Mouse (Mus musculus) retina, adult 2 months (tissue): ENCODE data around the gene Myl12a.
"Not testable (repeated sequence)": the region's sequence is repeated elsewhere in the genome, so short reads cannot be mapped to it uniquely, and the experiment has no call there.

Source experiments
- DNase-seq: peaks from one replicate; pipeline ENCODE4 v3.0.0-alpha.2; 2012; ENCODE audit warnings: low read depth, low spot score

Gene Myl12a

DNA sequence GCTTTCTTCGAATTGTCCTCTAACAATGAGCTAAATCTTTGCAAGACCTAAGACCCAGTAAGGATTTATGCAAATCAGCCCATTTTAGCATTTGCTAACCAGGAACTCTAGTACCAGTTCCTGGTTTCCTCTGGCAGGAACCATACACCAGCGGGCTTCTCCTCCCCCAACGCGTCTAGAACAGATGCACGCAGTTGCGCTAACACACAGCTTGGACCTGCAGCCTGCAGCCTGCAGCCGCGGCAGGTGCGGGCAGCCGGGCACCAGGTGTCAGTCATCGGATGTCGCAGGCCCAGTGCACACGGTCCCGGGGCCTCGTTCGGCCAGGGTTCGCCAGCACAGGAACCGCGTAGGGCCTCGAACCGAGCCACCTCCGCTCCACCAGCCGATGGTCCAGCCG, 12.7 kb downstream of the Myl12a start:
- no peak for DNase-seq

DNA sequence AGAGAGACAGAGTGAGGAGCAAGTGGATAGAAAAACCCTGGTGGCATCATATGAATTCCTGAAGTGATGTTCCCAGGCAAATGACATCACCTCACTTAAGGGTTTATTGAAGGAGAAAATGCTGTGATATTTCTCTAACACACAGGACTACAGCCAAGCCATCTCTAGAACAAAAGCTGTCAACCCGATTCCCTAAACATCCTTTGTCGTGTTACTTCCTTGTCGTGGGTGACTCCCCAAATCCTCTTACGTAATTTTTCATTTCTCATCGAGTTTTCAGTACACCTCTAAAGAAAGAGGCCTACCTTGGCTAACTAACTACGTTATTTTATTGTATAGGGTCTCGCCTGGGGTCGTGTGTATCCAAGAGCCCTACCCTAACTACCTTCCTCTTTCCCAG, 13.2 kb downstream of the Myl12a start:
- no peak for DNase-seq

DNA sequence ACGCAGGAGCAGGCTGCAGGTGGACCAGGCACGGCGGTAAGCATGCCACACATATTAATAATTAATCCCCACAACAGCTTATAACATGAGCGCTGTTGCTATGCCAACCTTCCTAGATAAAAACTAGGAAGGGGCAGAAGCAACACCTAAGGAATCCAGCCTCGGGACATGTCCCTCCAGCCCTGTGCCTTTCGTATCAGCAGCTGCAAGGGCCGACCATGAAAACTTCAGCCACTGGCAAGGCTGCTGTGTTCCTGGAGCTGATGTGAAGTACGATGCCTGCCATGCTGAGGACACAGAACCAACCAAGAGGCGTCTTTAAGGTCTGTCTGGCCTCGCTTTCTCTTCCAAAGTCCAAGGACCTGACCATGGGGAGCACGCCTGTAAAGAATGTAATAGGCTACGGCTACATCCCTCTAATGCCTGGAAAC, 14.3 kb downstream of the Myl12a start:
- no peak for DNase-seq

GRCm38 (mm10) chr17:70986831-70987660, 15.6 kb downstream of the Myl12a start:
- no peak for DNase-seq

GRCm38 (mm10) chr17:70986355-70986740, 16.3 kb downstream of the Myl12a start:
- no peak for DNase-seq

- DNase-seq: no peak
Measured at GRCm38 (mm10) chr17:70985501-70986354, 16.9 kb downstream of the Myl12a start.

DNA sequence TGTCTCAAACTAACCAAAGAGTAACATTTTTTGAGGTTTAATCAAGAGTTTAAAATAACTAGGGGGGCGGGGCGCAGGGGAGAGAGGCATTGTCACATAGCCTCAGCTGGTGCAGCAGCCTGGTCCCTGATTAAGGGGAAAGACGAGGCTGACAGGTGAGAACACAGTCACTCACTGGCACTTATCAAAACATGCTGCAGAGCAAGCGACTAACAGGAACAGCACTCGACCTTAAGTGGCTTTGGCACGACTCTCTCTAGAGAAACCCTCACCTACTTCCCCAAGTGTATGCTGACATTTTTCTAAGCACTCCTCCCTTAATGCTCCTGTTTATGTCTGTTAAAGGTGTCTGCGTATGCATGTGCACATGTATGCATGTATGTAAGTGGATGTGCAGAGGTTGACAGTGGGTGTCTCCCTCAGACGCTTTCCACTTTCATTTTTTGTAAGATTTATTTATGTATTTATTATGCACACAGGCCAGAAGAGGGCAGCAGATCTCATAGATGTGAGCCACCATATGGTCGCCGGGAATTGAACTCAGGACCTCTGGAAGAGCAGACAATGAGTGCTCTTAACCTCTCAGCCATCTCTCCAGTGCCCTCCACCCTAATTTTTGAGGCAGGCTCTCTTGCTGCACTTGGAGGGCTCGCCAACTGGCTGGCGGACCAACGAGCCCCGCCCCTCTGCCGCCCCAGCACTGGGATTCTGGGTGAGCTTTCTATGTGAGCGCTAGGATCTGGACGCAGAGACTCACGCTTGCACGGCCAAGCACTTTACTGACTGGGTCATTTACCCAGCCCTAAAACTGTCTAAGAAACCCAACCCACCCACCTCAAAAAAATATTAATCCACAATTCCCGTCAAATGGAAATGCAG, 23.1 kb downstream of the Myl12a start:
- DNase-seq: no peak

DNA sequence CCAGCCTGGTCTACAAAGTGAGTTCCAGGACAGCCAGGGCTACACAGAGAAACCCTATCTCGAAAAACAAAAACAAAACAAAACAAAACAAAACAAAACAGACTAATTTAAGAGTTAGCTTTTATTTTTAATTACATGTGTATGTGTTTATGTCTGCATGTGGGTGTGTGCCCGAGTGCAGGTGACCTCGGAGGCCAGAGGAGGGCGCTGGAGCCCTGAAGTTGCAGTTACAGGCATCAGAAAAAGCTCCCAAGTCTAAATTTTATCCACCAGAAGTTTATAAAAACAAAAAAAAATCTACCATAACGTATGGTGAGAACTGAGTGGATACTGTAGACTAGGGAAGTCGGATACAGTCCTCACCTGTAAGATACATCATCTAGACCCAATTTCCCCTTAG, 24.9 kb downstream of the Myl12a start:
- DNase-seq: no peak

DNA sequence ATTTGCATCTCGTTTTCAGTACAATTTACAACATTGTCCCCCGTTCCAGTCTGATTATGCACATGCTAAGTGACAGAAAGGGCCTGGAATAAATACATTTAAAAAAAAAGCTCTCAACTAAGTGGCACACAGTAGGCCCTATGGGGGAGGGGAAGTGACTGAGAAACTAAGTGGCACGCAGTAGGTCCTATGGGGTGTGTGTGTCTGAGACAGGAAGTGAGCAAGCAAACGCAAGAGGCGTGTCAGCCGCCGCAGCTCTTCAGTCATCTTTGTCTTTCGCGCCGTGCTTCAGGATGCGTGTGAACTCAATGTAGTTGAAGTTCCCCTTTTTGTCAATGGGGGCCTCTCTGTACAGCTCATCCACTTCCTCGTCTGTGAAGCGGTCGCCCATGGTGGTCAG, 28.6 kb downstream of the Myl12a start:
- DNase-seq: not testable (repeated sequence)

- DNase-seq: no peak
Measured at GRCm38 (mm10) chr17:70973398-70973797, 29.3 kb downstream of the Myl12a start.

DNA sequence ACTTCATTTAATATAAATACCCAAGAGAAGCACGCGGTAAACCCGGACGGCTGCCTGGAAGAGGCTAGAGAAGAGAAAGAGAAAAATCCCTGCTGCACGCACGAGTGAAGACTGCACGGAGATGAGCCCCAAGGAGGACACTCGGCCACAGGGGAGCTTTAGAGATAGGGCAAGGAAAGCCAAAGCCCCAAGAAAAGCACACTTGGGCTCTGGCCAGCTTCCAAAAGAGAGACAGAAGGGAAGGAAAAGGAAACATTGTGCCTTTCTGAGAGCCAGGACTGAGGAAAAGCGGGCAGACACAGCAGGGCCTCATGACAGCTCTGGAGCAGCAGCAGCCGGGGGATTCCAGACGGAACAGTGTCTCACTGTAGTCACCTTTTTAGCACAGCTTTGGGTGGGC, 31.5 kb downstream of the Myl12a start:
- DNase-seq: no peak

GRCm38 (mm10) chr17:70968606-70969191, 34.0 kb downstream of the Myl12a start:
- no peak for DNase-seq

GRCm38 (mm10) chr17:70967646-70968045, 35.0 kb downstream of the Myl12a start:
- DNase-seq: no peak

GRCm38 (mm10) chr17:70967191-70967590, 35.5 kb downstream of the Myl12a start:
- DNase-seq: no peak

DNA sequence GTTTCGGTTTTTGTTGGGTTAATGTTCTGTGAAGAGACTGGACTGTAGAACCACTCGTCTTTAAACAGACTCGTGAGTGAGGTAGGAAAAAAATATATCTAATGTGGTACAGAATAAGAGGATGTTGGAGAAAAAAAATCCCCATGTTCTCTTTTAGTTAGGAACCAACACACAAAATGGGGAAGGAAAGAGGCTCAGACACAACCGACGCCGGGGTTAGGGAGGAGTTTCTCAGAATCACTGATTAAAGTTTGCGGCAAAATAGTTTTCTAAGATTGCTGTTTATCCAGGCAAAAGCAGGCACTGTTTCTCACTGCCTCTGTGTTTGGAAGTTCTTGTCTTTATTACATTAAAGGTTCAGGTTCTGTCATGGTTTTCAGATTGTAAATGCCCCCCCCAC, 36.6 kb downstream of the Myl12a start:
- no peak for DNase-seq

GRCm38 (mm10) chr17:70965281-70965680, 37.4 kb downstream of the Myl12a start:
- DNase-seq: no peak

DNA sequence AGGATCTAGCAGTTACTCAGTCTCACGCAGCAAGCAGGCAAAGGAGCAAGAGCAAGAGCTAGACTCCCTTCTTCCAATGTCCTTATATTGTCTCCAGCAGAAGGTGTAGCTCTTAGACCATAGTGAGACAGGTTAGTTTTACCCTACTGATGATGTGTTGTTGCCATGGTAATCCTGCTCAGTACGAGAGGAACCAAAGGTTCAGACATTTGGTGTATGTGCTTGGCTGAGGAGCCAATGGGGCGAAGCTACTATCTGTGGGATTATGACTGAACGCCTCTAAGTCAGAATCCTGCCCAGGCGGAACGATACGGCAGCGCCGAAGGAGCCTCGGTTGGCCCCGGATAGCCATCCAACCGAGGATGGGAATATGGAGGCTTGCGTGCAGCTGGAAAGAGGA, 39.1 kb downstream of the Myl12a start:
- DNase-seq: peak; percentile 16

DNA sequence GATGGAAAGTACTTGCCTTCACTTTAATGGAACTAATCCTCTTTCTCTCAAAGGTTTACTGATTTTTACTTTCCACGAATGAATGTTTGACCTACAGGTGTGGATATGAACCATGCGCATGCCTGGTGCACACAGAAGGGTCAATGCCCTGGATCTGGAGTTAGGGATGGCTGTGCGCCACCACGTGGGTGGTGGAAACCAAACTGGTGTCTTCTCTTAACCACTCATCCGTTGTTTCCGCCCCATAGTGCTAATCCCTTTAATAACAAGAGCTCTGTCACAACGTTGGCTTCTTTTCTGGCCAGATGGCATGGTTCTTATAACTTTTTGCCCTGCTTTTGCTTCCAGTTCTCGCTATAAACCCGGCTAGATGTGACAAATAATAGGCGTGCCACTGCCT, 51.4 kb downstream of the Myl12a start:
- DNase-seq: no peak

- DNase-seq: no peak
Measured at GRCm38 (mm10) chr17:70949171-70949570, 53.5 kb downstream of the Myl12a start.

DNA sequence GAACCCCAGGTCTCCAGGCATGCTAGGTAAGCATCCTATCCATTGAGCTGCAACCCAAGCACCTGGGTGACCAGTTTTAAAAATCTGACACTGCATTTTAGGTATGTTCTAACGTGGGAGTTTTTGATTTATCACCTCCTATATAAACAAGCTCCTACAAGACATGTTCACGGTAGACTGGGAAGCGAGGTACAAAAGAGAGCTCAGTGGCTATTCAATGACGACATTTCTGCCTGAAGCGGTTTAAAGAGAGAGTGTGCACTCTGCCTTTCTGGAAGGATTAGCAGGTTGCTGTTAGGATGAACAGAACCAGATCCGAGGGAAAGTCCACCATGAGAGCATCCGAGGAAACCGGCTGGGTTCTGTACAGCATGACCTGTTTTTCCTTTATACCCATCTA, 54.0 kb downstream of the Myl12a start:
- DNase-seq: no peak

DNA sequence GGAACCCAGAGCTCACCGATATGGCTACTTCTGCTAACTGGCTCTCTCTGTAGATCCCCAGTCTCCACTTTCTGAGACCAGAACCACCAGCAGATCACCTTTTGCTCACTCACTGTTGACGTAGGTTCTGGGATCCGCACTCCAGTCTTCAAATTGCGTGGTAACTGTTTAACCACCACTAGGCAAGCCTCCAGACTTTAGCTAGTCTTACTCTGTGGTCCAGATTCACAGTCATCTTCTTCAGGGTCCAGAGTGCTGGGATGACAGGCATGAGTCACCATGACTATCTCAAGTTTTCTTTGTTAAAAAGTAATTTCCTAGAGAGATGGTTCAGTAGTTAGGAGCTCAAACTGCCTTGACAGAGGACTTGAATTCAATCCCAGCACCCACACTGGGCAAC, 58.9 kb downstream of the Myl12a start:
- DNase-seq: no peak
